Mouse (Mus musculus) kidney, embryonic 15.5 days (tissue): ENCODE data around the gene Sec24a. TPM values are rescaled to one million over a fixed set of nuclear protein-coding genes. Genes with fewer than 3 reads are reported as not detected.
A peak's percentile ranks its signal among the peaks of the same experiment; 100 is the strongest.
"Not testable (repeated sequence)": the region's sequence is repeated elsewhere in the genome, so short reads cannot be mapped to it uniquely, and the experiment has no call there.

Source experiments
- ATAC-seq: fragments of 200-750 bp; cut with Nextera tagmentation; replicated peaks from 2 replicates; pipeline ENCODE4 v1.8.0; 2017; ENCODE audit warnings: moderate TSS enrichment; ENCODE audit not compliant: low FRiP score
- H3K27ac ChIP-seq: fragments of 300-500 bp; sonication (generic); 2 replicates; pipeline ENCODE4 v1.5.1; 2015; ENCODE audit warnings: mild to moderate bottlenecking, inconsistent platforms
- H3K27me3 ChIP-seq: fragments of 300-500 bp; sonication (generic); 2 replicates; pipeline ENCODE4 v1.6.1; 2015; ENCODE audit warnings: inconsistent platforms
- H3K36me3 ChIP-seq: fragments of 300-500 bp; sonication (generic); 2 replicates; pipeline ENCODE4 v1.6.1; 2015; ENCODE audit warnings: inconsistent platforms
- H3K4me1 ChIP-seq: fragments of 300-500 bp; sonication (generic); 2 replicates; pipeline ENCODE4 v1.6.1; 2015; ENCODE audit warnings: inconsistent platforms
- H3K4me2 ChIP-seq: fragments of 300-500 bp; sonication (generic); 2 replicates; pipeline ENCODE4 v1.6.1; 2015; ENCODE audit warnings: moderate library complexity, mild to moderate bottlenecking, inconsistent platforms
- H3K4me3 ChIP-seq: fragments of 300-500 bp; sonication (generic); replicated peaks from 2 replicates; pipeline ENCODE4 v1.5.1; 2015; ENCODE audit warnings: mild to moderate bottlenecking, inconsistent platforms
- H3K9ac ChIP-seq: fragments of 300-500 bp; sonication (generic); 2 replicates; pipeline ENCODE4 v1.6.1; 2015; ENCODE audit warnings: mild to moderate bottlenecking, inconsistent platforms
- H3K9me3 ChIP-seq: fragments of 300-500 bp; sonication (generic); replicated peaks from 2 replicates; pipeline ENCODE4 v1.6.1; 2016; ENCODE audit warnings: inconsistent platforms
- WGBS: fragments of 180-500 bp; shearing (Covaris S2); methylation state at CpG from one replicate; pipeline ENCODE4 v1.1.7; 2015; ENCODE audit warnings: mixed read lengths; 5-methylcytosine and 5-hydroxymethylcytosine counted together
- polyA plus RNA-seq: library from polyadenylated mRNA; unstranded; fragments of >200 nt; fragmentation: Nextera tagmentation; extraction: Ambion mirVana; gene quantifications from 2 replicates; pipeline ENCODE4 v1.2.1, GENCODE M21; 2015

Sec24a gene
- polyA plus RNA-seq, 1 experiment from 2014 or later: 15.3 TPM

DNA sequence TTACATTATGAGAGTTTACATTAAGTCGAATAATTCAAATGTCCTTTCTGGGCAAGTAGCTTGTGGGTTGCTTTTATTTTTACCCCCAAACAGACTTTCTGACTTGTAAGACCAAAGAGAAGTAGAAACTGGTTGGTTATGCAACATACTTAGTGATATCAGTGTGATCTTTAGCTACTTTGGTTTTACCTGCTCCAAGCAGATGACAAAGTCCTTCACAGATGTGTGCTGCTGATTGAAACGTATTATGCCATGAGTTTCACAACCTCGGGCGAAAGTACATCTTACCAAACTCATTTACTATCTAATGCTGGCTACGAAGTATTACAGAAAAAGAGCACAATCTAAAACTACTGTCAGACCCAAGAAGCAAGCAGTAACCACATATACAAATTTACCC is 5.8 kb downstream of the Sec24a start:
- no peak overlapping the region for H3K9ac ChIP-seq
- H3K4me3 ChIP-seq: no peak overlapping the region
- H3K9me3 ChIP-seq: no peaks in the 10 kb centered on the region
- H3K4me2 ChIP-seq: no peak overlapping the region
- H3K27ac ChIP-seq: no peak overlapping the region
- H3K36me3 ChIP-seq: no peaks in the 10 kb centered on the region
- peaks cover 9% of the 10 kb centered on the region for H3K27me3 ChIP-seq
- H3K4me1 ChIP-seq: peaks cover 24% of the 10 kb centered on the region
- ATAC-seq: no peak
- WGBS: 91% methylated on average over 5 of the region's 5 CpGs

DNA sequence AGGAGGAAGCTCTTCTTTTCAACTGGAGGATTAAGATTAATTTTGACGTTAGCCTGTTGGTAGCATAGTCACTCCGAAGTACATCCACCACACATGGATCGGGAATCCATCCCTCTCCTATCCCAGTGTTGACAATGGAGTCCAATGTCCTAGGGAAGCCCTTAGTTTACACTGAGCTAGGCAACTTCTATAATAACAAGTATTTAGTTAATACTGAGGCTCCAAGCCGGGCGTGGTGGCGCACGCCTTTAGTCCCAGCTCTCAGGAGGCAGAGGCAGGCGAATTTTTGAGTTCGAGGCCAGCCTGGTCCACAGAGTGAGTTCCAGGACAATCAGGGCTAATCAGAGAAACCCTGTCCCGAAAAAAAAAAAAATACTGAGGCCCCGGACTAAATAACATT is 6.4 kb downstream of the Sec24a start:
- Histone ChIP-seq H3K9me3 (no peaks in the 10 kb centered on the region), H3K4me3 (peak overlapping the region; percentile 83), H3K36me3 (no peaks in the 10 kb centered on the region), H3K4me1 (peaks cover 24% of the 10 kb centered on the region), H3K4me2 (peak overlapping the region; percentile 75), H3K27me3 (peaks cover 9% of the 10 kb centered on the region), H3K27ac (no peak overlapping the region; the same call in 1 of the 2 replicates), H3K9ac (peak overlapping the region; percentile 93; the same call in 1 of the 2 replicates)
- no peak for ATAC-seq
- WGBS: 71% methylated on average over 11 of the region's 11 CpGs

DNA sequence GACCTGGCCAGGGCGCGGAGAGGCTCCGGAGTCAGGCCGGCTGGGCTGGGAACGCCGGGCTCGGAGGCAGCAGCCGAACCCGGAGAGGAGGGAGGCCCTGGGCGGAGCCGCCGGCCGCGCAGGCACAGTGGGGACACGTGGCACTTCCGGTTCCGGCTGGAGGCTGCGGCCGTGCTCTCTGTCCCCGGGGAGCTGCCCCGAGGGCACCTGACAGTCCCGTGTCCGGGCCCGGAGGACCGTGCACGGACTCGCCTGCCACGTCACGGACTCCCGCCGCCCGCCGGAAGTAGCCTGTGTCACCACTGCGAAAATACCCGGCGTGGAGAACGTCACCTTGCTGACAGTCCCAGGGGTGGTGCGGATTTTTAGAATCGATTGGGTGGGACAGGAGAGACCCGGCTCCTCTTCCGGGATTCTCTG is 7.1 kb downstream of the Sec24a start:
- WGBS: under 1% methylated on average over 41 of the region's 41 CpGs
- H3K9ac ChIP-seq: peak overlapping the region; percentile 93
- H3K4me3 ChIP-seq: peak overlapping the region; percentile 83
- no peaks in the 10 kb centered on the region for H3K9me3 ChIP-seq
- peaks cover 24% of the 10 kb centered on the region for H3K4me1 ChIP-seq
- ATAC-seq: peak; percentile 99
- H3K27me3 ChIP-seq: peaks cover 9% of the 10 kb centered on the region
- peak overlapping the region; percentile 77 for H3K27ac ChIP-seq
- no peaks in the 10 kb centered on the region for H3K36me3 ChIP-seq
- H3K4me2 ChIP-seq: peak overlapping the region; percentile 75

DNA sequence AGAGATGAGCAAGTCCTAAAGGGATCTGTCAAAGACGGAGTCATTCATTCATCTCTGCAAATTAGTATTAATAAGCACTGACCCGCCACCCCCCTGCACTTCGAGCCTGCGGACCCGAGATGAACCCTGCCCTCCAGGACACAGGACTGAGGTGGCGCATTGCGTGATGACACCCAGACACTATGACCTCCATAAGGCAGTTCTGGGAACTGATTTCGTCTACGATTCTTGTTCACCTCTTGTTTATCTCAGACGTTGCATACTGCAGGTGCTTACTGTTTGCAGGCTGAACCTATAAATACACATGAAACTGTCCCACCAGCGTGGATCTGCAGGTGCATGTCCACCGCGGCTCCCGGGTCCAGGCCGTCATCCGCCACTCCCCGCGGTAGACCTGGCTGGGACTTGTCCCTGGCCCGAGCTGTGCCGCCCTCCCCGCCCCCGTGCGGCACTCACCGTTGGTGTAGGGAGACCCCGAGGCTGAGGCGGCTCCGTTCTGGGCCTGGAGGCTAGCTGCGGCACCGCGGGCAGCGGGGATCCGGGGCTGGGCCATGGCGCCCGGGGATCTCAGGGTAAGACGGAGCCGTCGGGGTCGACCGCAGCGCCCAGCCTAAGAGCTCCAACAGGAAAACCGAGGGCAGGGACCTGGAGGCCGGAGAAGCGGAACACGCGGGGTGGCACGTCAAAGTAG is 7.7 kb downstream of the Sec24a start:
- H3K36me3 ChIP-seq: no peaks in the 10 kb centered on the region
- H3K9ac ChIP-seq: peak overlapping the region; percentile 93
- peaks cover 24% of the 10 kb centered on the region for H3K4me1 ChIP-seq
- H3K4me3 ChIP-seq: peak overlapping the region; percentile 83
- peak overlapping the region; percentile 77 for H3K27ac ChIP-seq
- under 1% methylated on average over 46 of the region's 46 CpGs for WGBS
- ATAC-seq: peak; percentile 85
- peak overlapping the region; percentile 75 for H3K4me2 ChIP-seq
- H3K9me3 ChIP-seq: no peaks in the 10 kb centered on the region
- H3K27me3 ChIP-seq: peaks cover 8% of the 10 kb centered on the region

DNA sequence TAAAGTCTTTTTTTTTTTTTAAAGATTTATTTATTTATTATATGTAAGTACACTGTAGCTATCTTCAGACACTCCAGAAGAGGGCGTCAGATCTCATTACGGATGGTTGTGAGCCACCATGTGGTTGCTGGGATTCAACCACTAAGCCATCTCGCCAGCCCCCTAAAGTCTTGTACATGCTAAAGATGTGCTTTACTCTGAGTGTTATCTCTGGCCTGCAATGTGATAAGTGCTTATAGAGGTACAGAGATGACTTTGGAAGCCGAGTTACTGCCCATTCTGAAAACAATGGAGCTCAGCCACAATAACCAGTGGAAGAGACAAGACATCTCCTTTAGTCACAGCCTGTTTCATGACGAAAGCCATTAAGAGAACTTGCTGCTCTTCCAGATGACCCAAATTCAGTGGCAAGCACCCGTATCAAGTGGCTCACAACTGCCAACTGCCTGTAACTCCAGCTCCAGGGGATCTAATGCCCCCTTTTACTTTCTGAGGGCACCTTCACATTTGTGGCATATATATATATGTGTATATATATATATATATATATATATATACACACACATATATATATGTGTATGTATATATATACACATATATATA is 11.7 kb downstream of the Sec24a start:
- peaks cover 18% of the 10 kb centered on the region for H3K4me1 ChIP-seq
- H3K36me3 ChIP-seq: not testable (repeated sequence)

DNA sequence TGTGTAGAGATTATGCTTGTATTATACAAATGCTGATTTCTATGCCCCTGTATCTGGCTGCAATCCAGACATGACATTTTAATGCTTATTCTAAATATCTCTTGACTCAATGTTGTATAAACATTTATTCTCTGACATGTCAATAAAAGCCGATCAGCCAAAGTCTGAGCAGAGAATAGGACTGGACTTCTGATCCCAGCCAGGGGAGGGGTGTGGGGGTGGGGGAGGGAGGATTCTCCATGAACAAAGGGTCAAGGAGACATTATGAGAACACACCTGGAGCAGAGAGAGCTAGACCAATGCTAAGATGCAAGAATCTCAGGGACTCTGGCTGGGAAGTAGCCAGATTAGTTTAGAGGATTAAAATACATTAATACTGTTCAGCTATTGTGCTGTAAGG is 17.3 kb downstream of the Sec24a start:
- H3K36me3 ChIP-seq: peaks cover 42% of the 10 kb centered on the region
- H3K4me3 ChIP-seq: no peak overlapping the region
- no peak overlapping the region for H3K4me2 ChIP-seq
- no peaks in the 10 kb centered on the region for H3K4me1 ChIP-seq
- no peaks in the 10 kb centered on the region for H3K27me3 ChIP-seq
- WGBS: 85% methylated on average over 1 of the region's 1 CpGs
- H3K27ac ChIP-seq: no peak overlapping the region
- no peak overlapping the region for H3K9ac ChIP-seq
- no peaks in the 10 kb centered on the region; the same call in 1 of the 2 replicates for H3K9me3 ChIP-seq
- no peak for ATAC-seq

More for the DNA sequence above, 11.7 kb downstream of the Sec24a start:
- not testable (repeated sequence) for H3K27me3 ChIP-seq, H3K9me3 ChIP-seq, ATAC-seq, H3K9ac ChIP-seq, H3K4me3 ChIP-seq, H3K4me2 ChIP-seq, H3K27ac ChIP-seq
- 88% methylated on average over 6 of the region's 6 CpGs for WGBS

DNA sequence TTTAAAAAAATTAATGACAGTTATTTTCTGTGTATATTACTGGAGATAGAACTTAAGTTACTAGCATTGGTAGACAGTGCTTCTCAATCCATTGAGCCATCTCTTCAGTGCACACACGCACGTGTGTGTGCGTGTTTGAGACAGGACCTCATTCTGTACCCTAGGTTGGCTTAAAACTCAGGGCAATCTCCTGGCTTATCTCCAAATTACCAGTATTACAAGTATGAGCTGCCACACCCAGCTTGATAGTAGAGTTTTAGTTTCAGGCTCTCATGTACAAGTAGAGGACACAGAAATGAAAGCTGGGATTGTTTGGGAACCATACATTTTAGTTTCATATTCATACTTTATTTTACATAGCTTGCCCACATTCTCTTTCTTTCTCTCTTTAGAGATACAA is 22.7 kb downstream of the Sec24a start:
- WGBS: 95% methylated on average over 3 of the region's 3 CpGs
- no peak overlapping the region for H3K4me2 ChIP-seq
- H3K9ac ChIP-seq: no peak overlapping the region
- H3K27ac ChIP-seq: no peak overlapping the region
- H3K9me3 ChIP-seq: no peaks in the 10 kb centered on the region
- ATAC-seq: no peak
- no peaks in the 10 kb centered on the region for H3K4me1 ChIP-seq
- peaks cover 69% of the 10 kb centered on the region for H3K36me3 ChIP-seq
- no peak overlapping the region for H3K4me3 ChIP-seq
- no peaks in the 10 kb centered on the region for H3K27me3 ChIP-seq

DNA sequence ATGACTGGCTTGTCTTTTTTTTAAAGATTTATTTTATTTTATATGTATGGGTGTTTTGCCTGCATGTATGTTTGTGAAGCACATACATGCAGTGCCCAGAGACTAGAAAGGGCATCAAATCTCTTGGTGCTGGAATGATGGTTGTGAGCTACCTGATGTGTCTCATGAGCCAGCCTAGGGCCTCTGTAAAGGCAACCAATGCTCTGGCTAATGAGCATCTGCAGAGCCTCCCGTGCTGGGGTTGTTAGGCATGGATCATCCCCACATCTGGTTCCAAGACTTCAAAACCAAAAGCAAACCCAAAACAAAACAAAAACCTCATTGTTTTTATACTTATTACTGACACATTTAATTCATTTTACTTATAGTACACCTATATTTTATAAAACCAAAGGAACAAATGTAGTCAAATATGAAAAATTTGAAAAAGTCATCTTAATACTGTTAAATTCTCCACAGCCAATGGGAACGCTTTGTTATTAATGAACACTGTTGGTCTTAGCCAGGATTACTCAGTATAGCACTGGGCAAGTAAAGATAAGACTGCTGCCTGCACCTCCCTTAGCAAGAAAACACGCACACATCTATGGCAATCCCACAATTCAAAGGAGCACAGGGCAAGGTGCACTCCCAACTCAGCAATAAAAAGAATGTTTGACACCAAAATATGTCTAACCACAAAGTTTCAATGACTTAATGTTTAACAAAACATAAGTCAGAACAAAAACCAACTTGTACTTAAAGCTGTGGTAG is 24.6 kb downstream of the Sec24a start:
- Histone ChIP-seq H3K9me3 (no peaks in the 10 kb centered on the region), H3K4me1 (no peaks in the 10 kb centered on the region), H3K27me3 (no peaks in the 10 kb centered on the region), H3K27ac (no peak overlapping the region), H3K4me2 (no peak overlapping the region), H3K9ac (no peak overlapping the region), H3K4me3 (no peak overlapping the region), H3K36me3 (peaks cover 75% of the 10 kb centered on the region)
- ATAC-seq: no peak
- WGBS: 85% methylated on average over 3 of the region's 3 CpGs

DNA sequence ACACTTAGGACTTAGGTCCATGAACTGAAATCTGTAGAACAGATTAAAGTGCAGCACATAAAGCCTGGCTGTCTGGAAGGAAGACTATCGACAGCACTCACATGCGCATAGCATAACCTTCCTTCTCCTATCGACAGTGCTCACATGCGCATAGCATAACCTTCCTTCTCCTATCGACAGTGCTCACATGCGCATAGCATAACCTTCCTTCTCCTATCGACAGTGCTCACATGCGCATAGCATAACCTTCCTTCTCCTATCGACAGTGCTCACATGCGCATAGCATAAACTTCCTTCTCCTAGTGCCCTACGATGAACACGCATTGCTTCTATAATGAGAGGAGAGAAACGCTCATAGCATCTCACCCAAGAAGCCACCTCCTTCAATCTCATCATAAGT is 29.2 kb downstream of the Sec24a start:
- WGBS: 94% methylated on average over 13 of the region's 13 CpGs
- ATAC-seq, H3K9me3 ChIP-seq, H3K27me3 ChIP-seq, H3K9ac ChIP-seq, H3K4me1 ChIP-seq, H3K4me3 ChIP-seq, H3K27ac ChIP-seq, H3K4me2 ChIP-seq: not testable (repeated sequence)
- peaks cover 73% of the 10 kb centered on the region for H3K36me3 ChIP-seq

DNA sequence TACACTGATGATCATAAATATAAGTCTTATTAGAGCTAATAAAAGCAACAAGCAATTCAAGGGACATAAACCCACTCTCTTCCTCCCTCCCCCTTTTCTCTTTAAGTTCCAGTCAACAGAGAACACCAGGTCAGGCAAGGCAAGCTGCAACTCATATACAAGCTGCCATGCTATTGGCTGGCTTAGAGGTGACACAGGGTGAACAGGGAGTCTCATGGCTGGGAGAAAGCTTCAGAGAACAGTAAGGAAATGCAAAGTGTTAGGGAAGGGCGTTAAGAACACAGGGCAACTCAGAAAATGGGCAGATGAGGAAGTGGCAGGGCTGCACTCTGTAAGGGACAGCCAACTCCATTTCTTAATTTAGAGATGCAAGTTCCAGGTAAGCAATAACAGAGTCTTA is 30.6 kb downstream of the Sec24a start:
- Histone ChIP-seq H3K9me3 (no peaks in the 10 kb centered on the region), H3K27ac (no peak overlapping the region), H3K4me2 (no peak overlapping the region), H3K9ac (no peak overlapping the region), H3K4me1 (no peaks in the 10 kb centered on the region), H3K4me3 (no peak overlapping the region), H3K27me3 (no peaks in the 10 kb centered on the region), H3K36me3 (peaks cover 65% of the 10 kb centered on the region)
- WGBS: 59% methylated on average over 1 of the region's 1 CpGs
- ATAC-seq: no peak

DNA sequence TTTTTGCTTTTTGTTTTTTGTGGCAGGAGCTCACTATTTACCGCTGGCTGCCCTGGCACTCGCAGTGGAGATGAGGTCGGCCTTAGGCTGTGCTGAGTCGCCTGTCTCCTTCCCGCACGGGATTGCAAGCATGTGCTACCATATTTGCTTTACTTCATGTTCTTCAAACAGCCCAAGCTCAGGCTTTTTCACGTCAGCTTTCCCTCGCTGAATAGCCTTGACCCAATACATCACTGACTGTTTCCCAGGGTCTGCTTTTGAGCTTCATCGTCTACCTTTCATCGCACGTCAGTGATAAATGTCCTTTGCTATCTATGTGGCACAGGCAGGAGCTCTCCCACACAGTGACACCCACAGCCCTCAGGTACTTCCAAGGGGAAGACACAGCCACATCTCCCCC is 42.4 kb downstream of the Sec24a start:
- H3K4me2 ChIP-seq: no peak overlapping the region
- H3K27ac ChIP-seq: no peak overlapping the region
- no peaks in the 10 kb centered on the region for H3K4me1 ChIP-seq
- H3K9ac ChIP-seq: no peak overlapping the region
- WGBS: 91% methylated on average over 11 of the region's 11 CpGs
- H3K4me3 ChIP-seq: no peak overlapping the region
- no peaks in the 10 kb centered on the region for H3K9me3 ChIP-seq
- peaks cover 93% of the 10 kb centered on the region for H3K36me3 ChIP-seq
- ATAC-seq: no peak
- H3K27me3 ChIP-seq: no peaks in the 10 kb centered on the region

DNA sequence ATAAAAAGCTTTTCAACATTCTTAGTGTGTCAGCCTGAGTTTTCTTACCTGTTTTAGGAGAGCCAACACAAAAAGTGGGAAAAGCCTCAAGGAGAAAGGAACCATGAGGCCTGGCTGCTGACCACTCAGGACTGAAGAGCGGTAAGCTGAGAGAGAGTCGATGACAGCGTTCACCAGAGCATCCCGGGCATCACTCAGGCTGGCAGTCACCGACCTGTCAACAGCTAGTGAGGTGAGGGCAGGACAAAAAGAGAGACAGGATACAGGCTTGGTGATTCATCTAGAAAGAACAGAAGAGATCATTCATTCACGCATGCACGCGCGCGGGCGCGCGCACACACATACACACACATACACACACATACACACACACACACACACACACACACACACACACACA is 56.4 kb downstream of the Sec24a start:
- no peak overlapping the region for H3K4me2 ChIP-seq
- WGBS: 97% methylated on average over 13 of the region's 13 CpGs
- H3K4me3 ChIP-seq: no peak overlapping the region
- H3K4me1 ChIP-seq: no peaks in the 10 kb centered on the region
- no peaks in the 10 kb centered on the region for H3K27me3 ChIP-seq
- no peak for ATAC-seq
- H3K9ac ChIP-seq: no peak overlapping the region
- H3K9me3 ChIP-seq: no peaks in the 10 kb centered on the region
- no peak overlapping the region for H3K27ac ChIP-seq
- peaks cover 86% of the 10 kb centered on the region for H3K36me3 ChIP-seq
